Mouse (Mus musculus) monocyte, adult 59 days (primary cell): ENCODE results near the gene Focad. TPM values are rescaled to one million over a fixed set of nuclear protein-coding genes. Genes with fewer than 3 reads are reported as not detected.

Experiments used
- total RNA-seq, 2 experiments: library from RNA; stranded (reverse); gene quantifications; one replicate each; pipeline ENCODE4 v1.2.4; 2023

Focad gene
- total RNA-seq = 1 to 10 TPM; 5.1 to 6.2 TPM

GRCm38 (mm10) chr4:88094062-88094767 lies at the start of gene Focad:
Focad (plus strand) TSS chr4:88094629.

GRCm38 (mm10) chr4:88438326-88438989 lies 344.0 kb downstream of the Focad start, which contains the start of gene Hacd4:
Hacd4 (minus strand) TSS chr4:88438928.

Other genes with a start within 250 kb of the Focad start
- gene Mllt3, start 61.3 kb upstream of the Focad start, total RNA-seq = 10 to 100 TPM in 1 of 2 experiments, 1 to 10 TPM in 1; 8.7 to 10.5 TPM